Mouse (Mus musculus) megakaryocyte, embryonic 14.5 days (primary cell): Measurements from ENCODE around the gene Grap. TPM values are rescaled to one million over a fixed set of nuclear protein-coding genes. Genes with fewer than 3 reads are reported as not detected.

Source experiments
- H3K27me3 ChIP-seq: replicated peaks from 2 replicates; pipeline ENCODE3; 2012; ENCODE audit warnings: inconsistent platforms
- H3K36me3 ChIP-seq: replicated peaks from 2 replicates; pipeline ENCODE3; 2012; ENCODE audit warnings: low read length, inconsistent platforms, mixed read lengths
- H3K4me1 ChIP-seq: 2 replicates; pipeline ENCODE4 v1.6.1; 2012; ENCODE audit warnings: inconsistent platforms
- H3K4me3 ChIP-seq: replicated peaks from 2 replicates; pipeline ENCODE3; 2012; ENCODE audit warnings: moderate library complexity, mild to moderate bottlenecking, inconsistent platforms
- H3K9me3 ChIP-seq: 2 replicates; pipeline ENCODE4 v1.6.1; 2012; ENCODE audit warnings: inconsistent platforms
- FLI1 ChIP-seq: IDR thresholded peaks from 2 replicates; pipeline ENCODE4 v1.6.1; 2012; ENCODE audit warnings: low read length, inconsistent platforms, mixed read lengths
- GATA1 ChIP-seq: IDR thresholded peaks from 3 replicates; pipeline ENCODE4 v1.6.1; 2012; ENCODE audit warnings: mixed read lengths, low read length, inconsistent platforms, borderline replicate concordance
- polyA plus RNA-seq: library from polyadenylated mRNA; stranded (reverse); fragments of >175 nt; gene quantifications from 2 replicates; pipeline ENCODE4 v1.2.3, GENCODE M21; 2012; ENCODE audit warnings: low replicate concordance; ENCODE audit not compliant: insufficient read depth

Gene Grap
- polyA plus RNA-seq, 1 experiment = 14.2 TPM

DNA sequence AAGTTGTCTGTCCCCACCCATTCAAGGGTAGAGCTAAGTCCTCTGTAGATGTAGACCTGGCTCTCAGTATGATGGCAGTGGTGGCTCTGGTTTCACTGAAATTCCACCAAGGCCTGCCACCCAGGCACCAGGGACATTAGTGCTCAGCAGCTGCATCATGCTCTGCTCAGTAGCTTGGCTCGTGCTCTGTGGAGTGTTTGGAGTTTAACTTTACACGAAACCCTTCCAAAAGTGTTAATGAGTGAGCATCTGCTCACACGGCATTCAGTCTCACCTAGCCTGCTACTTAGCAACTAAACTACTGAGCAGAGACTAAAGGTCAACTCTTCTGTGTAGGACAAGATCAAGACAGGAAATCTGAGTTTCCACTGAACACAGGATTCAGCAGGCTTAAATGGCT is 67.6 kb downstream of the Grap start, which contains the start of gene Slc5a10:
Gene Slc5a10, minus strand, starts transcription at position 191 of the 400 bp plus-strand sequence.
- H3K27me3 ChIP-seq = peaks cover 81% of the 10 kb centered on the region
- TF ChIP-seq FLI1 (no peak), GATA1 (no peak)
- no peaks in the 10 kb centered on the region for H3K36me3 ChIP-seq
- H3K4me1 ChIP-seq = no peaks in the 10 kb centered on the region
- no peaks in the 10 kb centered on the region for H3K9me3 ChIP-seq
- no peak within 1 kb of the TSS for H3K4me3 ChIP-seq

DNA sequence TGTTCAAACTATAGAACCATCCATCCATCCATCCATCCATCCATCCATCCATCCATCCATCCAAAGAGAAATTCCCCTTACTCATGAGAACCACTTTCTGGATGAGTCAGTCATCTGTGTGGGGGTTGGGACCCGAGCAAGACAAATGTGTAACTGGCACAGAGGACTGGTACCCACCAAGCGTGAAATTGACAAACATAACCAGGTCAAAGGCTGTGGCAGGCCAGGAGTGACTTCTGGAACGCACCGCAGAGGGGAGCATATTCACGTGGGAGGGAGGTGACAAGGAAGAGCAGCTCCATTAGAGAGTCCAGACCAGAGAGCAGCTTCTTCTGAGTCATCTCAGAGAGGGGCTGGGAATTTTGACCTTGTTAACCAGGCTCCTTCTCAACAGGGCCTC is 69.0 kb downstream of the Grap start:
- no peaks in the 10 kb centered on the region for H3K9me3 ChIP-seq
- H3K36me3 ChIP-seq = peaks cover 9% of the 10 kb centered on the region
- no peak for TF ChIP-seq GATA1
- no peak for TF ChIP-seq FLI1
- H3K4me3 ChIP-seq = no peak overlapping the region
- H3K4me1 ChIP-seq = peaks cover 4% of the 10 kb centered on the region; the same call in 1 of the 2 replicates
- H3K27me3 ChIP-seq = peaks cover 69% of the 10 kb centered on the region

Other genes with a start within 250 kb of the Grap start
- not detected in 2 replicates for gene Rnf112, start 199.1 kb upstream of the Grap start, polyA plus RNA-seq
- not detected in 2 replicates for gene Mfap4, start 167.8 kb upstream of the Grap start, polyA plus RNA-seq
- gene Mapk7, start 158.9 kb upstream of the Grap start, polyA plus RNA-seq = 20.6 and 21.5 TPM in 2 replicates
- gene B9d1, start 148.1 kb upstream of the Grap start, polyA plus RNA-seq = 4.7 TPM in 1 of 2 replicates, not detected in the other
- gene Epn2, start 73.6 kb upstream of the Grap start, polyA plus RNA-seq = 0.31 TPM in 1 of 2 replicates, not detected in the other
- 5.2 and 5.9 TPM in 2 replicates for gene Fam83g, start 30.8 kb downstream of the Grap start, polyA plus RNA-seq
- gene Slc5a10, start 67.6 kb downstream of the Grap start, polyA plus RNA-seq = 0.12 TPM in 1 of 2 replicates, not detected in the other
- 8.9 TPM in 1 of 2 replicates, not detected in the other for gene Prpsap2, start 108.8 kb downstream of the Grap start, polyA plus RNA-seq
- 3.9 and 4.2 TPM in 2 replicates for gene Ulk2, start 201.8 kb downstream of the Grap start, polyA plus RNA-seq